Mouse (Mus musculus) lung, postnatal 0 days (tissue): ENCODE data around the gene Ift122.

Experiments used
- CTCF ChIP-seq: IDR thresholded peaks from 2 replicates; pipeline ENCODE4 v1.5.1; 2016; ENCODE audit warnings: antibody characterized with exemption, mild to moderate bottlenecking
- EP300 ChIP-seq: IDR thresholded peaks from 2 replicates; pipeline ENCODE4 v1.6.1; 2016; ENCODE audit warnings: antibody characterized with exemption, mild to moderate bottlenecking, control low read depth

DNA sequence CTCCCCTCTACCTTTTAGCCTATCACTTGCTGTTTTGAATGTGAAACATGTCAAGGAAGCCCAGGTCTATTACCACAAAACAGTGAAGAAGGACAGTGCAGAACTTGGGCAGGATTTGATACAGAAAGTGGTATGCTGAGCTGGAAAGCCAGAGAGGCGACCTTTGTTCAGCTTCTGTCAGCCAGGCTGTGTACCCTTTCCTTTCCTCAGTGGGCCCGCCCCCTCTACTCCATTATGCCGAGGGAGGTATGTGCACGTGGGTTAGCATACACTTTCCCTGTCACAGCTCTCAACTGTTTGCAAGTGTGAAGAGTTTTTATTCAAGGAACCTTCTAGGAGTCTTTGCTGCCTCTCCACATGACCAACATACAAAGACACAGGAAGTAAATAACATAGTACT, 6.0 kb downstream of the Ift122 start:
- TF ChIP-seq CTCF (no peak), EP300 (no peak)
